Mouse (Mus musculus): Measurements from ENCODE around the gene Rufy3. TPM values are rescaled to one million over a fixed set of nuclear protein-coding genes. Genes with fewer than 3 reads are reported as not detected.
"Not testable (repeated sequence)": the region's sequence is repeated elsewhere in the genome, so short reads cannot be mapped to it uniquely, and the experiment has no call there.

Gene Rufy3
- 10 to 100 TPM; 10.5 to 11.5 TPM for total RNA-seq (2021)

GRCm38 (mm10) chr5:88564501-88565147, at the start of gene Rufy3:
Gene Rufy3, plus strand, starts transcription at chr5:88565040.
- intact Hi-C loops (cut with DNase I): loop anchor here (10.0 kb wide), 1 partner anchor 200 kb away; the partner anchor contains the start of gene Dck
- peak; percentile 80 for DNase-seq (ENCODE audit: low spot score)

- intact Hi-C loops (cut with DNase I): no loop called here
Observed at GRCm38 (mm10) chr5:88519232-88519631, 45.6 kb upstream of the Rufy3 start.

GRCm38 (mm10) chr5:88527657-88528056, 37.2 kb upstream of the Rufy3 start, which contains the start of gene Jchain:
Gene Jchain, minus strand, starts transcription at chr5:88527891.
- intact Hi-C loops (cut with DNase I): no loop called here

More at GRCm38 (mm10) chr5:88519232-88519631, 45.6 kb upstream of the Rufy3 start:
- DNase-seq (ENCODE audit: low spot score): no peak

GRCm38 (mm10) chr5:88530908-88531307, 33.9 kb upstream of the Rufy3 start:
- intact Hi-C loops (cut with DNase I): no loop called here

More at GRCm38 (mm10) chr5:88527657-88528056, 37.2 kb upstream of the Rufy3 start, which contains the start of gene Jchain:
- DNase-seq (ENCODE audit: low spot score): no peak

DNA sequence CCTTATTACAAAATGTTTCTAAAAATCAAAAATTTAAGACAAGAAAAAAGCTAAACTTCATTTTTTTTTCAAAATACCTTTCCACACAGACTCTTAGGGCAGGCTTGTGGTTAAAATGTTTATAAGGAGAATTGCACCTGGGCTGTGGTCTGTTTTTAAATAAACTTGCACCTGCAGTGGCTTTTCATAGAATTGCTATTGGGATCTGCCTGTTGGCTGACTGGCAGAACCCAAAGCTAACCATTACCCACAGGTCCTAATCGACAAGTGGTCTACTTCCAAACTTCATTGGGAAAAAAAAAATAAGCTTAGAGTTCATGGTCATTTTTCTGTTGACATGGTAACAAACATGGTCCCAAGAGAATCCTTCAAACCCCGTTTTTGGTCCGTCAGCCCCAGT, 30.1 kb upstream of the Rufy3 start:
- intact Hi-C loops (cut with DNase I): no loop called here
- no peak for DNase-seq (ENCODE audit: low spot score)

More at GRCm38 (mm10) chr5:88530908-88531307, 33.9 kb upstream of the Rufy3 start:
- no peak for DNase-seq (ENCODE audit: low spot score)

DNA sequence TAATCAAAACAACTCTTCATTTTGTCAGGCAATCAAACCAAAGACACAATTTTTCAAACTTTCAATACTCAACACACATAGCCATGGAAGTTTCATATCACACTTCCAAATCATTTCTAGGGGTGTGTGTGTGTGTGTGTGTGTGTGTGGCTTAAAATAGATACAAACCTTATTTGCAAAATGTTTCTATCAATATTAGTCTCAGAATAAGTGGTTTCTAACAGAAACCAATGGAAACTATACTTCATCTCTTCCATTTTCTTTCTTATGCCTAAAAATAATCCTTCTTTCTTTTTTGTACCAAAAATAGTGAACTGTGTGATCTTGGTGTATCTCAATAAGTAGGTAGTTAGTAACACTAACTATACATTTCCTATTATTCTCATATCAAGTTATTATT, 24.0 kb upstream of the Rufy3 start:
- intact Hi-C loops (cut with DNase I): no loop called here
- no peak for DNase-seq (ENCODE audit: low spot score)

DNA sequence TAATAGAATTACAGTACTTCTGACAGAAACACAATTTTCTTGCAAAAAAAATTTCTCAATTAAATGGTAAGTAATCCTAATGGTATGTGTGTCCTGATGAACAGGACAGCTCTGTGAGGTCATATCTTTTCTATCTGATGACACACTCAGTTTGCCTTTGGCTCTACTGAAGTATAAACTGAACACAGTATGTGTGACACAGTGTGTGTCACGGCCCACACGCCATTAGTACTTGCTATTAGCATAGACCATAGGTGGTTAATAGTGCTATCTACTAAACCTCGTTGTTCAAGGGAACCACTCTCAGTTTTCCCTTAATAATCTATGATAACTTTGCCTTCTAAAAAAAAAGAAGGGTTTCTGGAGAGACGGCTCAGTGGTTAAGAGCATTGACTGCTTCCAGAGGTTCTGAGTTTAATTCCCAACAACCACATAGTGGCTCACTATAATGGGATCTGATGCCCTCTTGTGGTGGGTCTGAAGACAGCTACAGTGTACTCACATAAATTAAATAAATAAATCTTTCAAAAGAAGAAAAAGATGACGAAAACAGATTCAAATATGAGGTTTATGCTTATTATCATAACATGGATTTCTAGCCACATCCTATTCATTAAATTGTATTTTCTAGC, 22.1 kb upstream of the Rufy3 start:
- no peak for DNase-seq (ENCODE audit: low spot score)
- intact Hi-C loops (cut with DNase I): no loop called here

DNA sequence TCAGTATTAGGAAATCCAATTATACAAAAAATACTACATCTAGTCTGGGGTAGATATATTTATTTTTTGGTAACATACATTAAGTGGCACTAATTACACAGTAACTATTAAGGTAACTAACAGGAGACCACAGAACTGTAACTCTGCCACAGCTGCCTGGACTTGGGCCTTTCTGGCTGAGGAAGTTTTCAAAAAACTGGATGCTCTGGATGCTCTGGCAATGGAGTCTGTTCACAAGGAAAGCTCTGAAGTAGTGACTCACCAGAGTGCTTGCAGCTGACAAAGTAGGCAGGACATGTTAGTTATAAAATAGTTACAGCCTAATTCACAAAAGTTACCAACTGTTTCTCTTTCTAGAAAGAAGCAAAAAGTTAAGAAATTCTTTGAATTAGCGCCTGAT, 20.4 kb upstream of the Rufy3 start:
- intact Hi-C loops (cut with DNase I); DNase-seq (ENCODE audit: low spot score): not testable (repeated sequence)

- intact Hi-C loops (cut with DNase I): no loop called here
- no peak for DNase-seq (ENCODE audit: low spot score)
Observed at GRCm38 (mm10) chr5:88545536-88545935, 19.3 kb upstream of the Rufy3 start.

DNA sequence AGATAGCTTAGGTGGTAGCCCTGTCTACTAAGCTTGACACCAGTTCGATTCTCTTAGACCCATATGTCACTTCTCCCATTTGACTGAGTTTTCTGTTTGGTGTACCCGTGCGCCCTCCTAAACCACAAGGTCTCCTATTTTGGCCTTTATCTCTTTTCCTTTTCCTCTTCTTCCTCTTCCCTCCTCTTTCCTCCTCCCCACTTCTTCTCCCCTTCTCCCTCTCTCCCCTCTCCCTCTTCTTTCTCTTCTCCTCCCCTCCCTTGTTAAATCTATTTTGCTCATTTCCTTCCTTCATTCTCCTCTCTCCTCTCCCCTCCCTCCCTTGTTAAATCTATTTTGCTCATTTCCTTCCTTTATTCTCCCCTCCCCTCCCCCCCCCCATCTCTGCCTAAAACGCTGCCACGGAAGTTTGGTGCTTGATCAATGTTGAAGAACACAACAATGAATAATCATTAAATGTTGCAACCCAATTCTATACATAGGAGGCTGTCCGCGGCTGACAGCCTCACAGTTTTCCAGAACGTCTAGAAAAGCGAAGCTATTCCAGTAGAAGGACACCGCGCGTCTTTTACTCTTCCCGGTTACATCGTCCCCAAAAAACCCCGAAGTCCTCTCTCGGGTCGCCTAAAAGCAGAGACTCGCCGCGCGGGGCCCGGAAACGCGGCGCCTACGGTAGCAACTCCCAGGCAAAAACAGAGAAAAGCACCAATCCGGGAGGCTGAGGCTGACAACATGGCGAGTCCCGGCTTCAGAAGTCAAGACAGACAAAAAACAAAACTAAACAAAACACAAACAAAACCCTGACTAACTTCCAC, 11.4 kb upstream of the Rufy3 start:
- intact Hi-C loops (cut with DNase I): no loop called here
- no peak for DNase-seq (ENCODE audit: low spot score)

DNA sequence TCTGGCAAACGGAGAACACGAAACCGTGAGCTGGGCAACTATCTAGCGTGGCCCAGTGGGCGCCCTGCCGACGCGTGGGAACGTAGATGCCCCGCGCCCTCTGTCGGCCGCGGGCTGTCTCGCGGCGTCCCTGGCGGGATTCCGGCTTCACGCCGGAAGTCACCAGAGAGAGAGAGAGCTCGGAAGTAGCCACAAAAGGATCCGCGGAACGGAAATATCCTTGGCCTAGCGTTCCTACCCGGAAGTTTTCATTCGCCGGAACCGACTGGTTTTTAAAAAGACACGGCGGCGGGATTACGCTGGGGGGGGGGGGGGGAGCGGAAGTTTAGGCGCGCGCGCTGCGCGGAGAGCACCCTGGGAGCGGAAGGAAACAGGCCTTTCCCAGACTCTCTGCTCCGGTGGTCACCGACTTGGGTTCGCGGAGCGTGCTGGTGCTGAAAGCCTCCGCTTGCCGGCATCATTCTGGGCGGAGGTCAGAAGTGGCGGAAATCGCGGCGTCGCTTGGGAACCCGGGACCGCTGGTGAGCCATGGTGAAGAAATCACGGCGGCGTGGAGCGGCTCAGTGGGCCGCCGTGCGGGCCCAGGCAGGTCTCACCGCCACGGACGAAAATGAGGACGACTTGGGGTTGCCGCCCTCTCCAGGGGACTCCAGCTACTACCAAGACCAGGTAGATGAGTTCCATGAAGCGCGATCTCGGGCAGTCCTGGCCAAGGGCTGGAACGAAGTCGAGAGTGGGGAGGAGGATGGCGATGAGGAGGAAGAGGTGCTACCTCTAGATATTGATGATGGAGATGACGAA, 10.6 kb upstream of the Rufy3 start, which contains the start of gene Utp3:
TSS of gene Utp3 (plus strand) at position 377 of the 801 bp plus-strand sequence.
- intact Hi-C loops (cut with DNase I): no loop called here
- DNase-seq (ENCODE audit: low spot score): peak; percentile 84

- no peak for DNase-seq (ENCODE audit: low spot score)
- intact Hi-C loops (cut with DNase I): loop anchor here (5.0 kb wide), 1 partner anchor 118 kb away; the partner anchor contains the start of gene Grsf1
Observed at GRCm38 (mm10) chr5:88558991-88559390, 5.8 kb upstream of the Rufy3 start.

GRCm38 (mm10) chr5:88561080-88561814, 3.6 kb upstream of the Rufy3 start:
- DNase-seq (ENCODE audit: low spot score): no peak
- intact Hi-C loops (cut with DNase I): loop anchor here (10.0 kb wide), 1 partner anchor 204 kb away; the partner anchor contains the start of gene Dck

DNA sequence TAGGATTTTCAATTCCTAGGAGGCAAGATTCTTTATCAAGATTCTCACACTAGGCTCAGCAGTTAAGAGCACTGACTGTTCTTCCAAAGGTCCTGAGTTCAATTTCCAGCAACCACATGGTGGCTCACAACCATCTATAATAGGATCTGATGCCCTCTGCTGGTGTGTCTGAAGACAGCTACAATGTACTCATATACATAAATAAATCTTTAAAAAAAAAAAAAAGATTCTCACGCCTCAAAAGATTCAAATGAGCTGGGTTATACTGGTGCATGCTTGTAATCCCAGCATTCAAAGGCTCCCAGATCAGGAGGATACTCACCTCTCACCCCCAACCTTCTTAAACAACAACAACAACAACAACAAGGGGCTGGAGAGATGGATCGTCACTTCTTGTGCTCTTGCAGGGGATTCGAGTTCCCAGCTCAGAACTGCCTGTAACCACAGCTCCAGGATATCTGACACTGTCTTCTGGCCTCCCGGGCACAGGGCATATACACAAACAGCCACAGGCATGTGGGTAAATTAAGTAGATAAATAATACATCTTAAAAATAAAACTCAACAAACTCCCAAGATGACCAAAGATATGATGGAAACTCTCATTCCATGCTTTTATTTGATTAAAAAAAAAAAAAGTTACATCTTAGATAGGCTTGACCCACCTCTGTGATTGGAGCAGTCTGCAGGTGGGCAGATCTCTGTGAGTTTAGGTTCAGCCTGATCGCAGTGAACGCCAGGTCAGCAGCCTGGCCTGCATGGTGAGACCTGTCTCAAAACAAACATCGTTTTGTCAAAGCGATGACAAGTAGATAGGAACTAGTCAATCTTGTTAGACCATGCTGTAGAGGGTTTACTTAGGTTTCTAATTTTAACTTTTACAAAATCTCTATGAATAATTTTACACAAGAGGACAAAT, 1.7 kb upstream of the Rufy3 start:
- no peak for DNase-seq (ENCODE audit: low spot score)
- intact Hi-C loops (cut with DNase I): loop anchor here (10.0 kb wide), 1 partner anchor 202 kb away; the partner anchor contains the start of gene Dck

GRCm38 (mm10) chr5:88565148-88566033, 551 bp downstream of the Rufy3 start:
- DNase-seq (ENCODE audit: low spot score): peak; percentile 62
- intact Hi-C loops (cut with DNase I): loop anchor here (10.0 kb wide), 1 partner anchor 199 kb away; the partner anchor contains the start of gene Dck

- intact Hi-C loops (cut with DNase I): loop anchor here (10.0 kb wide), 1 partner anchor 199 kb away; the partner anchor contains the start of gene Dck
- DNase-seq (ENCODE audit: low spot score): no peak
Observed at GRCm38 (mm10) chr5:88566034-88566841, 1.4 kb downstream of the Rufy3 start.
